Mouse (Mus musculus) stomach, postnatal 0 days (tissue): Measurements from ENCODE around the gene Tnfsf4.

Experiments
- CTCF ChIP-seq: IDR thresholded peaks from 2 replicates; pipeline ENCODE4 v1.5.1; 2016; ENCODE audit warnings: antibody characterized with exemption, low read depth, mild to moderate bottlenecking, moderate library complexity
- EP300 ChIP-seq: optimal IDR thresholded peaks from 2 replicates; pipeline ENCODE3; 2016; ENCODE audit warnings: antibody characterized with exemption

GRCm38 (mm10) chr1:161406480-161406879, 11.3 kb downstream of the Tnfsf4 start:
- TF ChIP-seq CTCF (no peak), EP300 (no peak)
